ENCODE assay signal across 11 mouse cellular contexts in genomic region chr8:126614740-126615132, GRCm38 (mm10). TPM values are rescaled to one million over a fixed set of nuclear protein-coding genes. Genes with fewer than 3 reads are reported as not detected.
DNase-seq lines count a peak whose midpoint lies in the region; ATAC-seq and TF ChIP-seq lines count a peak whose summit lies in the region.
"Had no signal": no experiment of that assay in that cellular context is flagged by ENCODE, and none has a peak within 500 bp of the region (broad histone marks: within the 10 kb centered on the region; RNA-seq: fewer than 3 reads in every experiment).

No protein-coding gene starts in this region.

- no peak for TF ChIP-seq EP300 in lung, postnatal 0 days (IDR thresholded peaks at IDR 0.05)

- H3K27me3 ChIP-seq in lung, postnatal 0 days (replicated peaks; ENCODE audit: insufficient read depth, low read length), result no peaks in the 10 kb centered on the region
- no peaks in the 10 kb centered on the region for H3K27me3 ChIP-seq in stomach, embryonic 14.5 days (ENCODE audit: control insufficient read depth, insufficient read depth, low read length)
- H3K27me3 ChIP-seq in midbrain, postnatal 0 days (ENCODE audit: insufficient read depth, low read length), result no peaks in the 10 kb centered on the region
- H3K27me3 ChIP-seq: midbrain, embryonic 15.5 days had no signal

- no peaks in the 10 kb centered on the region for H3K9me3 ChIP-seq in lung, postnatal 0 days (ENCODE audit: low read length)
- H3K9me3 ChIP-seq in stomach, embryonic 14.5 days (ENCODE audit: control insufficient read depth, low read depth, low read length), result no peaks in the 10 kb centered on the region
- 0 out of 2 replicates have a peak, but pooled peaks cover 5% of the 10 kb centered on the region for H3K9me3 ChIP-seq in midbrain, postnatal 0 days (ENCODE audit: low read length)
- H3K9me3 ChIP-seq: forebrain, embryonic 10.5 days; midbrain, embryonic 15.5 days had no signal

- TF ChIP-seq CTCF in gastrocnemius, adult 2 months (IDR thresholded peaks at IDR 0.05), result no peak
- no peak for TF ChIP-seq CTCF in lung, postnatal 0 days (IDR thresholded peaks at IDR 0.05)
- TF ChIP-seq CTCF in midbrain, postnatal 0 days (IDR thresholded peaks at IDR 0.05), result no peak

- intact Hi-C loops in gastrocnemius, adult 2 months (cut with DNase I), result loop anchor here (5.0 kb wide), 2 partner anchors 48 to 93 kb away; no protein-coding TSS in a partner anchor
- intact Hi-C loops in gastrocnemius, postnatal 14 days (cut with DNase I; ENCODE audit: low total_unique reads), result loop anchor here (10.0 kb wide), 1 partner anchor 50 kb away; no protein-coding TSS in a partner anchor

- 64% methylated on average over 5 of the region's 5 CpGs for WGBS in lung, postnatal 0 days
- 67% methylated on average over 5 of the region's 5 CpGs for WGBS in stomach, embryonic 14.5 days
- 82% methylated on average over 5 of the region's 5 CpGs for WGBS in midbrain, postnatal 0 days

- no peak overlapping the region for H3K4me3 ChIP-seq in gastrocnemius, adult 2 months
- H3K4me3 ChIP-seq in lung, postnatal 0 days (ENCODE audit: low read depth, low read length), result no peak overlapping the region
- H3K4me3 ChIP-seq in stomach, embryonic 14.5 days (ENCODE audit: low read depth, low read length), result no peak overlapping the region
- H3K4me3 ChIP-seq in midbrain, postnatal 0 days (ENCODE audit: low read depth, low read length), result no peak overlapping the region
- H3K4me3 ChIP-seq: forebrain, embryonic 10.5 days; midbrain, embryonic 15.5 days had no signal

- H3K4me1 ChIP-seq in lung, postnatal 0 days (ENCODE audit: insufficient read depth, low read depth, low read length), result peaks cover 12% of the 10 kb centered on the region
- H3K4me1 ChIP-seq in stomach, embryonic 14.5 days (ENCODE audit: control insufficient read depth, insufficient read depth, low read length), result peaks cover 15% of the 10 kb centered on the region; the same call in 1 of the 2 replicates
- H3K4me1 ChIP-seq in midbrain, postnatal 0 days (ENCODE audit: insufficient read depth, low read length), result no peaks in the 10 kb centered on the region
- H3K4me1 ChIP-seq: midbrain, embryonic 15.5 days had no signal

- H3K36me3 ChIP-seq in lung, postnatal 0 days (ENCODE audit: insufficient read depth, low read length), result no peaks in the 10 kb centered on the region
- H3K36me3 ChIP-seq in stomach, embryonic 14.5 days (ENCODE audit: control insufficient read depth, insufficient read depth, low read length), result no peaks in the 10 kb centered on the region
- no peaks in the 10 kb centered on the region for H3K36me3 ChIP-seq in midbrain, postnatal 0 days (ENCODE audit: insufficient read depth, low read length)
- H3K36me3 ChIP-seq: forebrain, embryonic 10.5 days; midbrain, embryonic 15.5 days had no signal

- no peak overlapping the region for H3K4me2 ChIP-seq in lung, postnatal 0 days (replicated peaks; ENCODE audit: low read depth, low read length)
- no peak overlapping the region for H3K4me2 ChIP-seq in stomach, embryonic 14.5 days (replicated peaks; ENCODE audit: low read depth, low read length)
- H3K4me2 ChIP-seq in midbrain, postnatal 0 days (ENCODE audit: low read depth, low read length, poor library complexity, severe bottlenecking), result no peak overlapping the region
- H3K4me2 ChIP-seq: midbrain, embryonic 15.5 days had no signal

- peak; percentile 38 for DNase-seq in gastrocnemius, adult 2 months
- DNase-seq in gastrocnemius, postnatal 14 days, result no peak
- peak; percentile 37 for DNase-seq in lung, postnatal 0 days (ENCODE audit: low spot score)
- DNase-seq in lung, postnatal 4 days, result no peak
- peak; percentile 33 for DNase-seq in kidney, postnatal 14 days
- no peak for DNase-seq in midbrain, postnatal 0 days (ENCODE audit: low spot score)
- DNase-seq in thymus, postnatal 0 days (ENCODE audit: low spot score), result no peak
- DNase-seq: cerebellum, postnatal 25 days had no signal

- H3K9ac ChIP-seq in lung, postnatal 0 days (replicated peaks; ENCODE audit: low read depth), result no peak overlapping the region
- H3K9ac ChIP-seq in stomach, embryonic 14.5 days (replicated peaks; ENCODE audit: low read depth, low read length), result no peak overlapping the region
- H3K9ac ChIP-seq in midbrain, postnatal 0 days (replicated peaks; ENCODE audit: low read length, poor library complexity, severe bottlenecking), result no peak overlapping the region
- H3K9ac ChIP-seq: midbrain, embryonic 15.5 days had no signal

- no peak for ATAC-seq in lung, postnatal 0 days
- ATAC-seq in stomach, embryonic 14.5 days (ENCODE audit: insufficient number of reproducible peaks, insufficient read depth, low FRiP score, low read depth), result no peak
- ATAC-seq in midbrain, postnatal 0 days (ENCODE audit: low FRiP score), result no peak
- ATAC-seq: midbrain, embryonic 15.5 days had no signal

- peak overlapping the region; percentile 92 for H3K27ac ChIP-seq in gastrocnemius, adult 2 months
- H3K27ac ChIP-seq in lung, postnatal 0 days (ENCODE audit: low read length), result peak overlapping the region; percentile 69
- peak overlapping the region; percentile 28; the same call in 1 of the 2 replicates for H3K27ac ChIP-seq in stomach, embryonic 14.5 days (ENCODE audit: low read length)
- no peak overlapping the region for H3K27ac ChIP-seq in midbrain, postnatal 0 days (ENCODE audit: low read depth, low read length)
- H3K27ac ChIP-seq: midbrain, embryonic 15.5 days had no signal

RNA-seq across cellular contexts. Expression of gene Irf2bp2, which starts 20.9 kb away (rescaled TPM):
- total RNA-seq in gastrocnemius, adult 2 months (2021), result 10 to 100 TPM; 28.6 to 81.6 TPM
- 10 to 100 TPM; 38.7 to 45.5 TPM for total RNA-seq in gastrocnemius, postnatal 14 days (2021)
- polyA plus RNA-seq in lung, postnatal 0 days (2015; fragmentation: Nextera tagmentation; extraction: Ambion mirVana), result 19.5 and 24.1 TPM in 2 replicates
- 9.7 and 10.0 TPM in 2 replicates for polyA plus RNA-seq in stomach, embryonic 14.5 days (2014; fragmentation: Nextera tagmentation; extraction: Ambion mirVana)
- 81.3 and 88.2 TPM in 2 replicates for total RNA-seq in midbrain, postnatal 0 days (2014; rRNA removed)
- polyA plus RNA-seq in midbrain, postnatal 0 days (2015; fragmentation: Nextera tagmentation; extraction: Ambion mirVana), result 8.0 and 9.2 TPM in 2 replicates
- polyA plus RNA-seq in thymus, postnatal 0 days (2015; fragmentation: Nextera tagmentation; extraction: Ambion mirVana), result 14.9 and 20.3 TPM in 2 replicates

Comparison
In these comparisons a context has a peak if more than half of its experiments do, and no peak if none do; other contexts are left out.
1. DNase-seq: peak in gastrocnemius, adult 2 months (single experiment), lung, postnatal 0 days (single experiment) and kidney, postnatal 14 days (single experiment); none in gastrocnemius, postnatal 14 days (single experiment), lung, postnatal 4 days (0 of 2), midbrain, postnatal 0 days (single experiment) and thymus, postnatal 0 days (single experiment).